Mouse (Mus musculus) small intestine, adult 2 months (tissue): ENCODE measurements around the gene Nmnat1. TPM values are rescaled to one million over a fixed set of nuclear protein-coding genes. Genes with fewer than 3 reads are reported as not detected.

ENCODE experiments used
- H3K27ac ChIP-seq: fragments of 200-500 bp; 2 replicates; pipeline ENCODE4 v1.5.1; 2012; ENCODE audit warnings: low read depth, low read length, control low read depth, inconsistent platforms; ENCODE audit not compliant: insufficient read depth
- H3K27me3 ChIP-seq: fragments of 200-500 bp; 2 replicates; pipeline ENCODE4 v1.6.1; 2012; ENCODE audit warnings: mild to moderate bottlenecking, moderate library complexity, low read length, inconsistent platforms; ENCODE audit not compliant: control insufficient read depth, insufficient read depth
- H3K36me3 ChIP-seq: fragments of 200-500 bp; 2 replicates; pipeline ENCODE4 v1.6.1; 2012; ENCODE audit warnings: mild to moderate bottlenecking, low read length, control low read depth, inconsistent platforms; ENCODE audit not compliant: control insufficient read depth, insufficient read depth
- H3K4me1 ChIP-seq: fragments of 200-500 bp; 2 replicates; pipeline ENCODE4 v1.6.1; 2012; ENCODE audit warnings: low read length, inconsistent platforms, mixed read lengths; ENCODE audit not compliant: control insufficient read depth, insufficient read depth, insufficient read length
- H3K4me3 ChIP-seq: fragments of 200-500 bp; 2 replicates; pipeline ENCODE4 v1.5.1; 2012; ENCODE audit warnings: low read depth, mild to moderate bottlenecking, control low read depth, inconsistent platforms, low read length, moderate library complexity
- CTCF ChIP-seq: fragments of 200-500 bp; IDR thresholded peaks from 2 replicates; pipeline ENCODE4 v1.5.1; 2012; ENCODE audit warnings: low read depth, mild to moderate bottlenecking, control low read depth, inconsistent platforms, low read length, moderate library complexity, mixed read lengths; ENCODE audit not compliant: insufficient replicate concordance, insufficient read length; ENCODE audit errors: extremely low read depth
- POLR2A ChIP-seq: fragments of 200-500 bp; IDR thresholded peaks from 2 replicates; pipeline ENCODE4 v1.6.1; 2012; ENCODE audit warnings: low read depth, mild to moderate bottlenecking, control low read depth, inconsistent platforms, low read length, moderate library complexity
- WGBS: fragments of 180-500 bp; shearing (Covaris S2); methylation state at CpG from one replicate; pipeline ENCODE4 v1.1.7; 2018; 5-methylcytosine and 5-hydroxymethylcytosine counted together
- polyA plus RNA-seq: library from polyadenylated mRNA; depleted of rRNA; stranded (reverse); fragments of >200 nt; gene quantifications from 2 replicates; pipeline ENCODE4 v1.2.3, GENCODE M21; 2012

Nmnat1 gene
- polyA plus RNA-seq, 1 experiment, result 9.8 TPM

GRCm38 (mm10) chr4:149454879-149455278, 30.1 kb downstream of the Nmnat1 start, which contains the start of gene Rbp7:
Rbp7 (minus strand) TSS chr4:149454978.
- TF ChIP-seq CTCF (no peak), POLR2A (no peak)

GRCm38 (mm10) chr4:149454263-149454662, 30.7 kb downstream of the Nmnat1 start:
- TF ChIP-seq CTCF, result no peak
- WGBS, result 31% methylated on average over 17 of the region's 17 CpGs
- peaks cover 12% of the 10 kb centered on the region for H3K4me1 ChIP-seq

More at GRCm38 (mm10) chr4:149454879-149455278, 30.1 kb downstream of the Nmnat1 start, which contains the start of gene Rbp7:
- Histone ChIP-seq H3K36me3 (no peaks in the 10 kb centered on the region), H3K27ac (peak within 1 kb of the TSS; percentile 33; the same call in 1 of the 2 replicates), H3K4me3 (peak within 1 kb of the TSS; percentile 42), H3K4me1 (peaks cover 12% of the 10 kb centered on the region), H3K27me3 (no peaks in the 10 kb centered on the region)
- WGBS, result 34% methylated on average over 8 of the region's 8 CpGs

GRCm38 (mm10) chr4:149453656-149454055, 31.3 kb downstream of the Nmnat1 start:
- Histone ChIP-seq H3K4me3 (no peak overlapping the region), H3K27me3 (no peaks in the 10 kb centered on the region), H3K36me3 (no peaks in the 10 kb centered on the region), H3K27ac (0 out of 2 replicates have a peak overlapping the region, but pooled peaks have one; percentile 12), H3K4me1 (peaks cover 12% of the 10 kb centered on the region)
- WGBS, result 74% methylated on average over 4 of the region's 4 CpGs
- no peak for TF ChIP-seq POLR2A
- TF ChIP-seq CTCF, result peak; percentile 65; the same call in 1 of the 2 replicates

More at GRCm38 (mm10) chr4:149454263-149454662, 30.7 kb downstream of the Nmnat1 start:
- H3K4me3 ChIP-seq, result peak overlapping the region; percentile 42
- no peaks in the 10 kb centered on the region for H3K36me3 ChIP-seq
- H3K27ac ChIP-seq, result peak overlapping the region; percentile 33; the same call in 1 of the 2 replicates
- no peaks in the 10 kb centered on the region for H3K27me3 ChIP-seq

GRCm38 (mm10) chr4:149450636-149451035, 34.4 kb downstream of the Nmnat1 start:
- Histone ChIP-seq H3K36me3 (no peaks in the 10 kb centered on the region), H3K27ac (no peak overlapping the region), H3K27me3 (no peaks in the 10 kb centered on the region), H3K4me3 (no peak overlapping the region), H3K4me1 (peaks cover 14% of the 10 kb centered on the region)
- WGBS, result 72% methylated on average over 3 of the region's 3 CpGs
- no peak for TF ChIP-seq CTCF
- no peak for TF ChIP-seq POLR2A

- no peak overlapping the region for H3K27ac ChIP-seq
- 63% methylated on average over 1 of the region's 1 CpGs for WGBS
- no peaks in the 10 kb centered on the region for H3K36me3 ChIP-seq
Observed at GRCm38 (mm10) chr4:149446309-149446708, 38.7 kb downstream of the Nmnat1 start.

GRCm38 (mm10) chr4:149445868-149446267, 39.1 kb downstream of the Nmnat1 start:
- H3K4me1 ChIP-seq, result peaks cover 4% of the 10 kb centered on the region; the same call in 1 of the 2 replicates
- H3K27me3 ChIP-seq, result no peaks in the 10 kb centered on the region
- peak overlapping the region; percentile 78; the same call in 1 of the 2 replicates for H3K27ac ChIP-seq
- TF ChIP-seq POLR2A (no peak), CTCF (no peak)
- no peaks in the 10 kb centered on the region for H3K36me3 ChIP-seq
- peak overlapping the region; percentile 25 for H3K4me3 ChIP-seq
- WGBS, result 11% methylated on average over 11 of the region's 11 CpGs

More at GRCm38 (mm10) chr4:149446309-149446708, 38.7 kb downstream of the Nmnat1 start:
- Histone ChIP-seq H3K4me1 (peaks cover 4% of the 10 kb centered on the region; the same call in 1 of the 2 replicates), H3K27me3 (no peaks in the 10 kb centered on the region), H3K4me3 (no peak overlapping the region)
- no peak for TF ChIP-seq POLR2A
- TF ChIP-seq CTCF, result no peak

- under 1% methylated on average over 36 of the region's 36 CpGs for WGBS
- peak; percentile 84 for TF ChIP-seq CTCF
- TF ChIP-seq POLR2A, result no peak
Observed at GRCm38 (mm10) chr4:149444964-149445701, 39.9 kb downstream of the Nmnat1 start.

More at GRCm38 (mm10) chr4:149444964-149445701, 39.9 kb downstream of the Nmnat1 start:
- H3K36me3 ChIP-seq, result no peaks in the 10 kb centered on the region
- H3K4me3 ChIP-seq, result peak overlapping the region; percentile 56
- peak overlapping the region; percentile 78 for H3K27ac ChIP-seq
- H3K4me1 ChIP-seq, result peaks cover 4% of the 10 kb centered on the region; the same call in 1 of the 2 replicates
- no peaks in the 10 kb centered on the region for H3K27me3 ChIP-seq
